Mouse (Mus musculus): Measurements from ENCODE around the gene Mb21d2. TPM values are rescaled to one million over a fixed set of nuclear protein-coding genes. Genes with fewer than 3 reads are reported as not detected.

The Mb21d2 gene
- total and polyA plus RNA-seq, 3 experiments: not detected

DNA sequence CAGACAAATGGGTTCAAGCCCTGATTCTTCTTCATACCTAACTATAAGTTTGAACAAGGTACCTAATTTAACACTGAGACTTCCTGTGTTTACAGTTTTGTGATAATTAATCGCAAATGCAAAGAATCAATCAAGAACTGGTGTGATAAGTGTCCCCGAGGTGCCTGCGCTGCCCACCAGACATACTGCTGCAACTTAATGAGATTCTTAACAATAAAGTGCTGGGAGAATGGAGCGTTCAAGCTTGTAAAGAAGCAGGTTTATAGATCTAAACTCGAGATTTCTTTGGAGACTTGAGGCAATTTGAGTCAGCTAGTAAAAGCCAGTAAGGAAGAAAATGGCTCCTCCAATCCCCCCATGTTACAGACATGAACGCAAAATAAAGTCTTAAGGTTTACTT is 107.7 kb downstream of the Mb21d2 start:
- Histone ChIP-seq H3K9ac (ENCODE audit: insufficient read depth, low read depth) (no peak overlapping the region), H3K36me3 (replicated peaks in 1 of 2; ENCODE audit: control insufficient read depth in 1 of 2, insufficient read depth in 1 of 2, low read length in 1 of 2) (no peaks in the 10 kb centered on the region), H3K79me2 (replicated peaks; ENCODE audit: control insufficient read depth, extremely low read depth, insufficient read depth, poor library complexity, severe bottlenecking) (no peaks in the 10 kb centered on the region), H3K27me3 (replicated peaks) (no peaks in the 10 kb centered on the region), H3K4me1 (ENCODE audit: control insufficient read depth in 1 of 2, insufficient read depth in 2 of 2) (no peaks in the 10 kb centered on the region), H3K27ac (ENCODE audit: insufficient read depth, low read depth) (no peak overlapping the region), H3K4me3 (replicated peaks in 1 of 3; ENCODE audit: low read depth in 2 of 3, low read length in 2 of 3, poor library complexity in 1 of 3) (no peak overlapping the region), H3K9me3 (replicated peaks; ENCODE audit: low read length) (peaks cover 82% of the 10 kb centered on the region), H3K4me2 (ENCODE audit: insufficient read depth, low read depth, poor library complexity, severe bottlenecking) (no peak overlapping the region)
- TF ChIP-seq JUND (conservative IDR thresholded peaks at IDR 0.05; ENCODE audit: low read depth, low read length): no peak
- no peak for TF ChIP-seq ZMIZ1 (IDR thresholded peaks at IDR 0.05; ENCODE audit: low read depth, low read length)
- TF ChIP-seq MAX (IDR thresholded peaks at IDR 0.05; ENCODE audit: low read length): no peak
- TF ChIP-seq MXI1 (IDR thresholded peaks at IDR 0.05; ENCODE audit: low read depth, low read length): no peak
- no peak for TF ChIP-seq GABPA (IDR thresholded peaks at IDR 0.05; ENCODE audit: insufficient replicate concordance, low read depth, low read length)
- TF ChIP-seq NRF1 (IDR thresholded peaks at IDR 0.05; ENCODE audit: low read depth, low read length): no peak
- in situ Hi-C loops (cut with MboI; ENCODE audit: low pct_ligation_motif_present, low pct_unique_long_range_greater_than_20kb, low sequenced_read_pairs) (no loop called here), dilution Hi-C loops (cut with MboI; ENCODE audit: extremely low pct_ligation_motif_present, extremely low pct_unique_long_range_greater_than_20kb, low sequenced_read_pairs) (no loop called here)
- no peak for DNase-seq (ENCODE audit: extremely low read depth)

DNA sequence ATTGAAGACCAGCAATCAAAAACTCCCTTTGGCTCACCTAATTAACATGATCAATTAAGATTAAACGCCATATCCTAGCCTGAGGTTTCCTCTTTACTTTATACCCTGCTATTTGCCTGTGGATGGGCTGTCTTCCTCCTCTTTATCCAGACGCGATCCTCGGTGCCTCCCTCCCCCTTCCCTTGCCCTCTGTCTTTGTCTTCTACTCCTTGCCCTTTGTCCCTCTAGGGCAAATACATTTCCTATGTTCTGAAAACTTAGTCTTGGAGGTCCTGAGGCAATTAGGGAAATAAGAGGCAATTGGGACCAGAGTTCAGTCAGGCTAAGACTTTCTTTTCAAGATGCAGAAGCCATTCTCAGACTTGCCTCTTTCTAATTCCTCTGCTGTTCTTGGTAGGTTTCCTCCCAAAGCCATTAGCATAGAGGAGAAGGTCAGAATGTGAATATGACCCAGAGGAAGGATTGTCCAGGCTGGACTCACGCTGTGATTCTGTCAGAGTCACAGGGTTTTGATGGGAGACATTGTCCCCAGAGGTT is 110.7 kb downstream of the Mb21d2 start:
- Histone ChIP-seq H3K27me3 (replicated peaks) (no peaks in the 10 kb centered on the region), H3K4me2 (ENCODE audit: insufficient read depth, low read depth, poor library complexity, severe bottlenecking) (no peak overlapping the region), H3K9ac (ENCODE audit: insufficient read depth, low read depth) (no peak overlapping the region), H3K9me3 (replicated peaks; ENCODE audit: low read length) (peaks cover 78% of the 10 kb centered on the region), H3K36me3 (replicated peaks in 1 of 2; ENCODE audit: control insufficient read depth in 1 of 2, insufficient read depth in 1 of 2, low read length in 1 of 2) (no peaks in the 10 kb centered on the region), H3K4me1 (ENCODE audit: control insufficient read depth in 1 of 2, insufficient read depth in 2 of 2) (no peaks in the 10 kb centered on the region), H3K27ac (ENCODE audit: insufficient read depth, low read depth) (no peak overlapping the region), H3K79me2 (replicated peaks; ENCODE audit: control insufficient read depth, extremely low read depth, insufficient read depth, poor library complexity, severe bottlenecking) (no peaks in the 10 kb centered on the region), H3K4me3 (replicated peaks in 1 of 3; ENCODE audit: low read depth in 2 of 3, low read length in 2 of 3, poor library complexity in 1 of 3) (no peak overlapping the region)
- TF ChIP-seq UBTF (IDR thresholded peaks at IDR 0.05; ENCODE audit: low read depth, low read length) (no peak), MYC (IDR thresholded peaks at IDR 0.05; ENCODE audit: low read depth, low read length) (no peak), JUND (conservative IDR thresholded peaks at IDR 0.05; ENCODE audit: low read depth, low read length) (no peak), BHLHE40 (IDR thresholded peaks at IDR 0.05; ENCODE audit: low read depth, low read length) (no peak), ELF1 (IDR thresholded peaks at IDR 0.05; ENCODE audit: low read depth, low read length) (no peak), JUN (IDR thresholded peaks at IDR 0.05; ENCODE audit: insufficient read depth, low read depth, low read length) (no peak), GABPA (IDR thresholded peaks at IDR 0.05; ENCODE audit: insufficient replicate concordance, low read depth, low read length) (no peak), TBP (conservative IDR thresholded peaks at IDR 0.05; ENCODE audit: low read depth, low read length) (no peak), ZKSCAN1 (IDR thresholded peaks at IDR 0.05; ENCODE audit: borderline replicate concordance, low read depth, low read length) (no peak), ZMIZ1 (IDR thresholded peaks at IDR 0.05; ENCODE audit: low read depth, low read length) (no peak), EP300 (IDR thresholded peaks at IDR 0.05; ENCODE audit: low read length) (no peak), KAT2A (IDR thresholded peaks at IDR 0.05; ENCODE audit: insufficient replicate concordance, low read length) (no peak), ETS1 (conservative IDR thresholded peaks at IDR 0.05; ENCODE audit: low read depth, low read length) (no peak)
- dilution Hi-C loops (cut with MboI; ENCODE audit: extremely low pct_ligation_motif_present, extremely low pct_unique_long_range_greater_than_20kb, low sequenced_read_pairs) (no loop called here), in situ Hi-C loops (cut with MboI; ENCODE audit: low pct_ligation_motif_present, low pct_unique_long_range_greater_than_20kb, low sequenced_read_pairs) (no loop called here)
- DNase-seq (ENCODE audit: extremely low read depth): no peak

All from CH12.LX (cell line).